Mouse (Mus musculus): Measurements from ENCODE around the gene Mfsd4b1.

- TF ChIP-seq CTCF (IDR thresholded peaks at IDR 0.05; ENCODE audit: insufficient read depth, low read length): no peak
- no peak for TF ChIP-seq POLR2A (IDR thresholded peaks at IDR 0.05; ENCODE audit: borderline replicate concordance, extremely low read depth, low read depth, low read length)
These were observed 42.5 kb downstream of the Mfsd4b1 start for GRCm38 (mm10) chr10:39982604-39983003.
